Mouse (Mus musculus) forebrain, postnatal 0 days (tissue): ENCODE measurements at regions not wholly inside any gene's neighbourhood (a gene's known extent, or its start where the extent isn't known, plus 50 kb on each side); places are given as distances from the start of the nearest gene placed in this dataset.
A peak's percentile ranks its signal among the peaks of the same experiment; 100 is the strongest.

Source experiments
- ATAC-seq: fragments of 200-750 bp; cut with Nextera tagmentation; 2 replicates; pipeline ENCODE4 v1.8.0; 2017; ENCODE audit warnings: mild to moderate bottlenecking, moderate library complexity
- DNase-seq: peaks from one replicate; pipeline ENCODE4 v3.0.0-alpha.2; 2015
- H3K27ac ChIP-seq: fragments of 300-500 bp; sonication (generic); 2 replicates; pipeline ENCODE4 v1.5.1; 2014; ENCODE audit warnings: low read depth, mild to moderate bottlenecking, antibody characterized with exemption, low read length, moderate library complexity, mixed read lengths
- H3K27me3 ChIP-seq: fragments of 300-500 bp; sonication (generic); 2 replicates; pipeline ENCODE4 v1.6.1; 2014; ENCODE audit warnings: mild to moderate bottlenecking, low read length, mixed read lengths; ENCODE audit not compliant: insufficient read depth
- H3K36me3 ChIP-seq: fragments of 300-500 bp; sonication (generic); 2 replicates; pipeline ENCODE4 v1.6.1; 2014; ENCODE audit warnings: mild to moderate bottlenecking, moderate library complexity; ENCODE audit not compliant: insufficient read depth
- H3K4me1 ChIP-seq: fragments of 300-500 bp; sonication (generic); 2 replicates; pipeline ENCODE4 v1.6.1; 2014; ENCODE audit warnings: antibody characterized with exemption; ENCODE audit not compliant: insufficient read depth
- H3K4me2 ChIP-seq: fragments of 300-500 bp; sonication (generic); 2 replicates; pipeline ENCODE4 v1.6.1; 2014; ENCODE audit warnings: low read depth, mild to moderate bottlenecking, moderate library complexity
- H3K4me3 ChIP-seq: fragments of 300-500 bp; sonication (generic); 2 replicates; pipeline ENCODE4 v1.5.1; 2014; ENCODE audit warnings: low read depth, low read length, mixed read lengths
- H3K9ac ChIP-seq: fragments of 300-500 bp; sonication (generic); 2 replicates; pipeline ENCODE4 v1.6.1; 2014; ENCODE audit warnings: mild to moderate bottlenecking
- H3K9me3 ChIP-seq: fragments of 300-500 bp; sonication (generic); 2 replicates; pipeline ENCODE4 v1.6.1; 2016; ENCODE audit warnings: low read length
- CTCF ChIP-seq: sonication (generic); IDR thresholded peaks from 2 replicates; pipeline ENCODE4 v1.5.1; 2016; ENCODE audit warnings: antibody characterized with exemption, control low read depth, low read depth
- WGBS: fragments of 180-500 bp; shearing (Covaris S2); extraction: QIAGEN DNeasy Blood & Tissue Kit; methylation state at CpG from one replicate; pipeline ENCODE4 v1.1.7; 2014; 5-methylcytosine and 5-hydroxymethylcytosine counted together

DNA sequence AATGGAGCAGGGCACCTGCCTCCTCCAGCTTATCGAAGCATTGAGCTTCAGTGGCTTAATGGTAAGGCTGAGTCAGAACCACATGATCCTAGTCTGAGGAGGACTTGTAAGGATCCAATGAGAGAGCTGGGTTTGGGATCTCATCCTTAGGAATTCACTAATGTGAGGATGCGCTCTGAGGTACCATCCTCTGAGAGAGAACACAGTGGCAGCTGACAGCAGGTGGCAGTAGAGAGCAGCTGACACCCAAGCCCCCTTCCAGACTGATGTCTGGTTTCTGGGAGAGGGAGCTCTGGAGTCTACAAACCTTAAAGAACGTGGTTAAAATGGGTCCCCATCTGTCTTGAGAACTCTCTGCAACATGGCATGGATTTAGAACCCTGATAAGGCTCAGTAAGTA lies 137.8 kb downstream of the B3glct start:
- TF ChIP-seq CTCF, result peak; percentile 74
- 35% methylated on average over 3 of the region's 3 CpGs for WGBS
- Histone ChIP-seq H3K9me3 (no peaks in the 10 kb centered on the region), H3K9ac (no peak overlapping the region), H3K27me3 (no peaks in the 10 kb centered on the region), H3K4me1 (no peaks in the 10 kb centered on the region), H3K4me2 (no peak overlapping the region), H3K27ac (no peak overlapping the region), H3K4me3 (no peak overlapping the region), H3K36me3 (no peaks in the 10 kb centered on the region)
- DNase-seq, result peak; percentile 62
- ATAC-seq, result peak; percentile 51; the same call in 1 of the 2 replicates

DNA sequence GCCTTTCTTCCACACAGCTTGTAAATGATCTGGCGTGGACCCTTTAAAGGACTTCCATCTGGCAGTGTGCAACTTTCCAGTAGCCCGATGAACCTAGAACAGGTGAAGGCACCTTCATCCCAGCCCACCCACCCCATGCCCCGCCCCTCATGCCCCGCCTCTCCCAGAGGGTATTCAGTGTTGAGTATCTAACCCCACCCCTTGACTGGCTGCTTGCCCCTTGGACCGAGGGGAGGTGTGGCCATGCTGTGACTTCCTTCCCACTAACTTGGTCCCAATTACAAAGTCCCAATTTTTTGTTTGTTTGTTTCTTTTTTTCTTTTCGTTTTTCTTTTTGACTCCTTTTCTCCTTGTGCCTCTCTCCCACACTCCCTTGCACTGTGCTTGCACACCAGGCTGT lies 140.8 kb downstream of the B3glct start:
- H3K4me2 ChIP-seq, result no peak overlapping the region
- no peaks in the 10 kb centered on the region for H3K27me3 ChIP-seq
- H3K4me3 ChIP-seq, result no peak overlapping the region
- no peak for TF ChIP-seq CTCF
- H3K9me3 ChIP-seq, result no peaks in the 10 kb centered on the region
- WGBS, result 59% methylated on average over 6 of the region's 6 CpGs
- no peak for ATAC-seq
- no peaks in the 10 kb centered on the region for H3K36me3 ChIP-seq
- no peak overlapping the region for H3K9ac ChIP-seq
- no peak for DNase-seq
- H3K27ac ChIP-seq, result no peak overlapping the region
- H3K4me1 ChIP-seq, result no peaks in the 10 kb centered on the region

DNA sequence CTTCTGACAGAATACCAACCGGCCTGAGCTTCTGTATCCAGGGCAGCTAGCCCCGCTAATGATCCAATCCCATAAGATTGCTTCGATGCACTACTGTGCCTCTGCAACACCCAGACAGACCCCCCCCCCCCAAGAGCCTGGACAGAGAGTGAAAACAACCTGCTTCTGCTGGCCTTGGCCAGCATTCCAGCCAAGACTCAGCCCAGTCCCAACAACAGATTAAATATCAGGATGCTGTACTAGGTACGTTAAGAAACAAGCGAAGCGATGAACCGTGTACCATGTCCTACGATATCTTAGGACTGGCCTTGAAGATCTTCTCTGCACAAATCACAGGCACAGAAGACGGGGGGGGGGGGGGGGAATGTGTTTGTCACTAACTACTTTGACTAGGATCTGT lies 145.8 kb downstream of the B3glct start:
- no peak overlapping the region for H3K4me3 ChIP-seq
- H3K9me3 ChIP-seq, result no peaks in the 10 kb centered on the region
- DNase-seq (no peak), ATAC-seq (no peak)
- H3K36me3 ChIP-seq, result no peaks in the 10 kb centered on the region
- H3K4me2 ChIP-seq, result no peak overlapping the region
- H3K27me3 ChIP-seq, result no peaks in the 10 kb centered on the region
- H3K9ac ChIP-seq, result no peak overlapping the region
- no peak for TF ChIP-seq CTCF
- WGBS, result 78% methylated on average over 9 of the region's 9 CpGs
- no peak overlapping the region for H3K27ac ChIP-seq
- no peaks in the 10 kb centered on the region for H3K4me1 ChIP-seq

DNA sequence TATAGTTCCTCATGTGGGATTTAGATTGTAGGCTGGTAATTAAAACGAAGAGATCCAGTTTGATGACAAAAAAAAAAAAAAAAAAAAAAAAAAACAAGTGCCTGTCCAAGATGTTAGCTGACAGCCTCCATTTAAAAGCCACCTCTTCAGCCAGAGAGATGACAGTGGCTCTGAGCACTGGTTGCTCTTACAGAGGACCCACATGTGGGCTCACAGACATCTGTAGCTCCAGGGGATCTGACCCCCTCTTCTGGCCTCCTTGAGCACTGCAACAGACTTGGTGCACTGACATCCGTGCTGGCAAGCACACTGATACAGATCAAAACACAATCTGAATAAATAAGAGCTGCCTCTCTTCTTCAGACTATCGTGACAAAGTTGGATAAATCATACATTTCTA lies 149.6 kb downstream of the B3glct start:
- no peak for ATAC-seq
- Histone ChIP-seq H3K9ac (no peak overlapping the region), H3K4me1 (0 out of 2 replicates have a peak, but pooled peaks cover 3% of the 10 kb centered on the region), H3K4me2 (no peak overlapping the region), H3K4me3 (no peak overlapping the region), H3K9me3 (no peaks in the 10 kb centered on the region), H3K27ac (no peak overlapping the region), H3K36me3 (no peaks in the 10 kb centered on the region), H3K27me3 (no peaks in the 10 kb centered on the region)
- 41% methylated on average over 3 of the region's 3 CpGs for WGBS
- peak; percentile 32 for TF ChIP-seq CTCF
- DNase-seq, result no peak

DNA sequence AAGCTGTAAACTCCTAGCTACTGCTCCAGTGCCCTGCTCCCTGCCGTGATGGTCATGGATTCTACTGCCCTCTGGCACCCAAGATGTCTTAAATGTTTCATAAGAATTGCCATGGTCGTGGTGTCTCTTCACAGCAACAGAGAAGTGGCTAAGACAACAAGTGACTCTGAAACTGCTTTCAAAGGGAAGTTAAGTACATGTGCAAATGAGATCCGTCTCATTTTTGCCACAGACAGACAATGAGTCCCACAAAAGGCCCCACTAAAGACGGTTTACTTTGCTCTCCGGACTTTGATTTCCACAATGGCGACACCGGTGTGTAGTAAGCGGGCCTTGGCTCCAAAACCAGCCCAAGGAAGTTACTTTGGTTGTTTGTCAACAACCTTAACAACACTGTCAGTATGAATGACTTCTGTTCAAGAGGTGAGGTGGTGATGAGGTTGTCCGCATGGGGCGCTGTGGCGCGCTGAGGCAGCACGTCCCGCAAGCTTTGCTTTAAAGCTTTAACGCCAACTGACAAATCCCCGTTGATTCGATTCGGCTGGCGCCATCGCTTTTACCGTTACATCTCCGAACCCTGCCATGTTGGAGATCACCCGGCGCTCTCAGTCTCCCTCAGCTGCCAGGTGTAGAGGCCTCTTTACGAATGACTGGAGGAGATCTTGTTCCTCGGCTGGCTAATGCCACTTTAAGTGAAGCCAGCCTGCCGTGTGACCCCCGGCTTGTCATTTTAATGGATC lies 153.3 kb downstream of the B3glct start:
- DNase-seq (peak; percentile 88), ATAC-seq (peak; percentile 81)
- 4% methylated on average over 28 of the region's 28 CpGs for whole genome bisulfite sequencing
- Histone ChIP-seq H3K9ac (peak overlapping the region; percentile 46), H3K4me2 (peak overlapping the region; percentile 48), H3K27me3 (no peaks in the 10 kb centered on the region), H3K9me3 (no peaks in the 10 kb centered on the region), H3K4me1 (0 out of 2 replicates have a peak, but pooled peaks cover 3% of the 10 kb centered on the region), H3K4me3 (peak overlapping the region; percentile 27), H3K36me3 (no peaks in the 10 kb centered on the region), H3K27ac (0 out of 2 replicates have a peak overlapping the region, but pooled peaks have one; percentile 36)
- peak; percentile 90 for TF ChIP-seq CTCF

DNA sequence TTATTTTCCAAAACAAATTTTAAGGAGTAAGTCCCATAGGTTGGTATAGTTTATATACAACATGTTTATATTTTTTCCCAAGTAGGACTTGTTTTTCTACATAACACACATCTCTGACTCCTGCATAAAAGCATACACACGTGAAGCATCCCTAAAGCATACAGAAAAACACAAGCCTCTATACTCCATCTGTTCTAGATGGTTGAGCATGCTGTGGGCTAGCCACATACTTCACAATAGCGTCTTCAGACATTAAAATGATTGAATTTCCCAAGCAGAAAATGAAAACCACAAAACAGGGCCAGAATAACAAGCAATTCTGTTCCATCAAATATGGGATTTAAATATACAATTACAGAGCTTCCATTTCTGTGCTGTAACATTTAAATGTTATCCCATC lies 159.3 kb downstream of the B3glct start:
- Histone ChIP-seq H3K9me3 (no peaks in the 10 kb centered on the region), H3K27ac (no peak overlapping the region), H3K4me2 (no peak overlapping the region), H3K4me3 (no peak overlapping the region), H3K36me3 (no peaks in the 10 kb centered on the region), H3K4me1 (no peaks in the 10 kb centered on the region), H3K9ac (no peak overlapping the region), H3K27me3 (no peaks in the 10 kb centered on the region)
- TF ChIP-seq CTCF, result no peak
- WGBS, result 49% methylated on average over 2 of the region's 2 CpGs
- no peak for ATAC-seq
- no peak for DNase-seq

DNA sequence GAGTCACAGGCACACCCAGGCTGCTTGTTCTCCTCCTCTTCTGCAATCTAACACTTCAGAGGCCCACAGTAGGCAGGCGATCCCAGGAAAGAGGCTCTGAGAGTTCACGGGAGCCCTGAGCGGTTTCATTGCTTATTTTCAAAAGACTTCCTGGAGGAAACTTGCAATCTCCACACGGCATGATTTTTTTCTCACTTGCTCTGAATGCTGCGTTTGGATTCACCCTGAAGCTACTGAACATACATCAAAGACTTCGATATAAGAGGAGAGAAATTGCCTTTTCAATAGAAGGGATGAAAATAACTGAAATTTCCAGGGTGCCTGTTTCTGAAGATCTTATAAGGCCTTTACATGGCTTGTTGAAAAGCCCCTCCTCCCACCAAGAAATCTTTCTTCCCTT lies 164.5 kb downstream of the B3glct start:
- H3K9ac ChIP-seq, result no peak overlapping the region
- no peaks in the 10 kb centered on the region for H3K4me1 ChIP-seq
- no peak overlapping the region for H3K4me3 ChIP-seq
- TF ChIP-seq CTCF, result no peak
- no peak overlapping the region for H3K4me2 ChIP-seq
- H3K27me3 ChIP-seq, result no peaks in the 10 kb centered on the region; the same call in 1 of the 2 replicates
- no peaks in the 10 kb centered on the region for H3K9me3 ChIP-seq
- H3K36me3 ChIP-seq, result no peaks in the 10 kb centered on the region
- ATAC-seq (no peak), DNase-seq (no peak)
- WGBS, result 63% methylated on average over 6 of the region's 6 CpGs
- no peak overlapping the region for H3K27ac ChIP-seq
